Mouse (Mus musculus) hindbrain, embryonic 10.5 days (tissue): ENCODE measurements around the gene Serpina3i. TPM values are rescaled to one million over a fixed set of nuclear protein-coding genes. Genes with fewer than 3 reads are reported as not detected.

Source experiments
- DNase-seq: peaks from one replicate; pipeline ENCODE4 v3.0.0-alpha.2; 2017; ENCODE audit warnings: low spot score
- H3K27ac ChIP-seq: fragments of 300-500 bp; sonication (generic); 2 replicates; pipeline ENCODE4 v1.5.1; 2016; ENCODE audit warnings: mild to moderate bottlenecking, moderate library complexity
- H3K27me3 ChIP-seq: fragments of 300-500 bp; sonication (generic); 2 replicates; pipeline ENCODE4 v1.6.1; 2016; ENCODE audit warnings: mild to moderate bottlenecking; ENCODE audit not compliant: poor library complexity, insufficient read depth, severe bottlenecking
- H3K36me3 ChIP-seq: fragments of 300-500 bp; sonication (generic); 2 replicates; pipeline ENCODE4 v1.6.1; 2016; ENCODE audit warnings: mild to moderate bottlenecking, moderate library complexity
- H3K4me1 ChIP-seq: fragments of 300-500 bp; sonication (generic); replicated peaks from 2 replicates; pipeline ENCODE4 v1.6.1; 2016; ENCODE audit warnings: mild to moderate bottlenecking
- H3K4me3 ChIP-seq: fragments of 300-500 bp; sonication (generic); 2 replicates; pipeline ENCODE4 v1.5.1; 2016; ENCODE audit warnings: mild to moderate bottlenecking, moderate library complexity
- H3K9me3 ChIP-seq: fragments of 300-500 bp; sonication (generic); 2 replicates; pipeline ENCODE4 v1.6.1; 2016; ENCODE audit warnings: mild to moderate bottlenecking, moderate library complexity
- WGBS: fragments of 180-500 bp; shearing (Covaris S2); methylation state at CpG from one replicate; pipeline ENCODE4 v1.1.7; 2016; 5-methylcytosine and 5-hydroxymethylcytosine counted together
- polyA plus RNA-seq: library from polyadenylated mRNA; unstranded; fragments of >200 nt; fragmentation: Nextera tagmentation; extraction: Ambion mirVana; gene quantifications from 2 replicates; pipeline ENCODE4 v1.2.1, GENCODE M21; 2016

Gene Serpina3i
- polyA plus RNA-seq, 1 experiment from 2014 or later = not detected

- H3K4me1 ChIP-seq = peaks cover 12% of the 10 kb centered on the region
- no peaks in the 10 kb centered on the region for H3K27me3 ChIP-seq
- H3K27ac ChIP-seq = no peak overlapping the region
- H3K4me3 ChIP-seq = no peak overlapping the region
- DNase-seq = no peak
- no peaks in the 10 kb centered on the region for H3K9me3 ChIP-seq
- no peaks in the 10 kb centered on the region for H3K36me3 ChIP-seq
These were observed 15.3 kb upstream of the Serpina3i start for GRCm38 (mm10) chr12:104247553-104248002.

GRCm38 (mm10) chr12:104248231-104248630, 14.7 kb upstream of the Serpina3i start:
- H3K4me3 ChIP-seq = no peak overlapping the region
- H3K36me3 ChIP-seq = no peaks in the 10 kb centered on the region
- WGBS = 75% methylated on average over 3 of the region's 3 CpGs
- no peaks in the 10 kb centered on the region for H3K9me3 ChIP-seq
- H3K27me3 ChIP-seq = no peaks in the 10 kb centered on the region
- DNase-seq = no peak
- peaks cover 12% of the 10 kb centered on the region for H3K4me1 ChIP-seq
- no peak overlapping the region; the same call in 1 of the 2 replicates for H3K27ac ChIP-seq

- Histone ChIP-seq H3K27ac (no peak overlapping the region), H3K4me3 (no peak overlapping the region), H3K4me1 (peaks cover 26% of the 10 kb centered on the region; the same call in 1 of the 2 replicates), H3K27me3 (no peaks in the 10 kb centered on the region), H3K9me3 (no peaks in the 10 kb centered on the region), H3K36me3 (no peaks in the 10 kb centered on the region)
- WGBS = 71% methylated on average over 3 of the region's 3 CpGs
- no peak for DNase-seq
These were observed 1.9 kb upstream of the Serpina3i start for GRCm38 (mm10) chr12:104261041-104261440.

- Histone ChIP-seq H3K27ac (no peak overlapping the region), H3K4me1 (peaks cover 18% of the 10 kb centered on the region; the same call in 1 of the 2 replicates), H3K9me3 (no peaks in the 10 kb centered on the region), H3K27me3 (no peaks in the 10 kb centered on the region), H3K4me3 (no peak overlapping the region), H3K36me3 (no peaks in the 10 kb centered on the region)
- no peak for DNase-seq
- 85% methylated on average over 3 of the region's 3 CpGs for WGBS
These were observed 3.5 kb downstream of the Serpina3i start for GRCm38 (mm10) chr12:104266374-104266773.

GRCm38 (mm10) chr12:104278216-104279055, 15.5 kb downstream of the Serpina3i start:
- no peak overlapping the region for H3K27ac ChIP-seq
- no peaks in the 10 kb centered on the region for H3K36me3 ChIP-seq
- H3K27me3 ChIP-seq = no peaks in the 10 kb centered on the region
- WGBS = 90% methylated on average over 18 of the region's 18 CpGs
- H3K4me1 ChIP-seq = no peaks in the 10 kb centered on the region
- DNase-seq = no peak
- H3K4me3 ChIP-seq = no peak overlapping the region
- H3K9me3 ChIP-seq = no peaks in the 10 kb centered on the region

- no peak for DNase-seq
- H3K4me1 ChIP-seq = no peaks in the 10 kb centered on the region
- H3K36me3 ChIP-seq = no peaks in the 10 kb centered on the region
- WGBS = 26% methylated on average over 3 of the region's 3 CpGs
- no peaks in the 10 kb centered on the region for H3K27me3 ChIP-seq
- H3K27ac ChIP-seq = no peak overlapping the region
- no peaks in the 10 kb centered on the region for H3K9me3 ChIP-seq
- no peak overlapping the region for H3K4me3 ChIP-seq
These were observed 16.1 kb downstream of the Serpina3i start for GRCm38 (mm10) chr12:104279056-104279435.

GRCm38 (mm10) chr12:104283380-104283779, 20.5 kb downstream of the Serpina3i start:
- H3K9me3 ChIP-seq = 0 out of 2 replicates have a peak, but pooled peaks cover 5% of the 10 kb centered on the region
- WGBS = 93% methylated on average over 11 of the region's 11 CpGs
- no peaks in the 10 kb centered on the region for H3K36me3 ChIP-seq
- H3K4me3 ChIP-seq = no peak overlapping the region
- DNase-seq = no peak
- no peak overlapping the region for H3K27ac ChIP-seq
- no peaks in the 10 kb centered on the region for H3K4me1 ChIP-seq
- H3K27me3 ChIP-seq = no peaks in the 10 kb centered on the region

GRCm38 (mm10) chr12:104288336-104288735, 25.4 kb downstream of the Serpina3i start:
- H3K27me3 ChIP-seq = no peaks in the 10 kb centered on the region

GRCm38 (mm10) chr12:104289872-104290271, 26.9 kb downstream of the Serpina3i start:
- H3K4me3 ChIP-seq = no peak overlapping the region
- no peak overlapping the region for H3K27ac ChIP-seq
- no peak for DNase-seq
- H3K27me3 ChIP-seq = no peaks in the 10 kb centered on the region
- 40% methylated on average over 4 of the region's 4 CpGs for WGBS
- H3K36me3 ChIP-seq = no peaks in the 10 kb centered on the region
- no peaks in the 10 kb centered on the region for H3K4me1 ChIP-seq
- H3K9me3 ChIP-seq = 0 out of 2 replicates have a peak, but pooled peaks cover 5% of the 10 kb centered on the region

More at GRCm38 (mm10) chr12:104288336-104288735, 25.4 kb downstream of the Serpina3i start:
- Histone ChIP-seq H3K4me3 (no peak overlapping the region), H3K27ac (no peak overlapping the region), H3K36me3 (no peaks in the 10 kb centered on the region), H3K4me1 (no peaks in the 10 kb centered on the region), H3K9me3 (0 out of 2 replicates have a peak, but pooled peaks cover 5% of the 10 kb centered on the region)
- DNase-seq = no peak

- no peaks in the 10 kb centered on the region for H3K9me3 ChIP-seq
- no peaks in the 10 kb centered on the region for H3K27me3 ChIP-seq
- no peak overlapping the region for H3K4me3 ChIP-seq
- H3K36me3 ChIP-seq = no peaks in the 10 kb centered on the region
- no peak overlapping the region for H3K27ac ChIP-seq
- 88% methylated on average over 2 of the region's 2 CpGs for WGBS
- H3K4me1 ChIP-seq = no peaks in the 10 kb centered on the region; the same call in 1 of the 2 replicates
- no peak for DNase-seq
These were observed 31.0 kb downstream of the Serpina3i start for GRCm38 (mm10) chr12:104293963-104294362.

GRCm38 (mm10) chr12:104298049-104298448, 35.1 kb downstream of the Serpina3i start:
- Histone ChIP-seq H3K27me3 (no peaks in the 10 kb centered on the region), H3K9me3 (no peaks in the 10 kb centered on the region), H3K4me1 (no peaks in the 10 kb centered on the region; the same call in 1 of the 2 replicates), H3K27ac (no peak overlapping the region), H3K4me3 (no peak overlapping the region), H3K36me3 (no peaks in the 10 kb centered on the region)
- DNase-seq = no peak
- WGBS = 87% methylated on average over 2 of the region's 2 CpGs

- Histone ChIP-seq H3K27ac (no peak overlapping the region), H3K4me3 (no peak overlapping the region), H3K9me3 (peaks cover 5% of the 10 kb centered on the region; the same call in 1 of the 2 replicates), H3K36me3 (no peaks in the 10 kb centered on the region), H3K27me3 (no peaks in the 10 kb centered on the region), H3K4me1 (no peaks in the 10 kb centered on the region)
- WGBS = 86% methylated on average over 4 of the region's 4 CpGs
- DNase-seq = no peak
These were observed 43.1 kb downstream of the Serpina3i start for GRCm38 (mm10) chr12:104305991-104306390.

- no peaks in the 10 kb centered on the region for H3K36me3 ChIP-seq
- no peak within 1 kb of the TSS for H3K27ac ChIP-seq
- no peak within 1 kb of the TSS for H3K4me3 ChIP-seq
- WGBS = 84% methylated on average over 1 of the region's 1 CpGs
- no peaks in the 10 kb centered on the region for H3K27me3 ChIP-seq
- DNase-seq = no peak
- no peaks in the 10 kb centered on the region for H3K4me1 ChIP-seq
- peaks cover 9% of the 10 kb centered on the region; the same call in 1 of the 2 replicates for H3K9me3 ChIP-seq
These were observed 51.3 kb downstream of the Serpina3i start, which contains the start of gene Serpina3j for GRCm38 (mm10) chr12:104314253-104314652. TSS of gene Serpina3j (plus strand) at chr12:104314553.
